Mouse (Mus musculus) MEL (cell line): ENCODE measurements around the gene Tymp. TPM values are rescaled to one million over a fixed set of nuclear protein-coding genes. Genes with fewer than 3 reads are reported as not detected.

ENCODE experiments used
- DNase-seq: peaks from one replicate; pipeline ENCODE4 v3.0.0; 2011; ENCODE audit warnings: low read depth, low spot score
- H3K27ac ChIP-seq: 2 replicates; pipeline ENCODE4 v1.5.1; 2012; ENCODE audit warnings: low read depth, mild to moderate bottlenecking, control low read depth, low read length, moderate library complexity; ENCODE audit not compliant: control insufficient read depth
- H3K27me3 ChIP-seq, 2 experiments: fragments of 150-350 bp in 1 of 2; sonication (generic) in 1 of 2; 2 replicates each; pipeline ENCODE4 v1.6.1; 2012; ENCODE audit warnings: low read length in 2 of 2, mild to moderate bottlenecking in 2 of 2, improper control_type of control experiment in 1 of 2, moderate library complexity in 1 of 2; ENCODE audit not compliant: insufficient read depth in 2 of 2, control insufficient read depth in 1 of 2
- H3K36me3 ChIP-seq, 2 experiments: 2 replicates each; pipeline ENCODE4 v1.6.1; 2012 to 2014; ENCODE audit warnings: low read length in 2 of 2, improper control_type of control experiment in 1 of 2, inconsistent platforms in 1 of 2, mild to moderate bottlenecking in 1 of 2; ENCODE audit not compliant: insufficient read depth in 2 of 2, control insufficient read depth in 1 of 2
- H3K4me1 ChIP-seq, 2 experiments: fragments of 150-350 bp in 1 of 2; sonication (generic) in 1 of 2; 2 replicates each; pipeline ENCODE4 v1.6.1; 2012; ENCODE audit warnings: low read length in 2 of 2, improper control_type of control experiment in 1 of 2, mild to moderate bottlenecking in 1 of 2; ENCODE audit not compliant: insufficient read depth in 2 of 2, control insufficient read depth in 1 of 2
- H3K4me3 ChIP-seq, 2 experiments: fragments of 150-350 bp in 1 of 2; sonication (generic) in 1 of 2; 2 replicates each; pipeline ENCODE4 v1.5.1; 2012; ENCODE audit warnings: low read depth in 2 of 2, low read length in 2 of 2, mild to moderate bottlenecking in 2 of 2, moderate library complexity in 2 of 2, control low read depth in 1 of 2, improper control_type of control experiment in 1 of 2; ENCODE audit not compliant: control insufficient read depth in 1 of 2, insufficient read depth in 1 of 2
- H3K79me2 ChIP-seq: 2 replicates; pipeline ENCODE4 v1.6.1; 2012; ENCODE audit warnings: mild to moderate bottlenecking, low read length, moderate library complexity; ENCODE audit not compliant: control insufficient read depth, poor library complexity, insufficient read depth
- H3K9ac ChIP-seq: 2 replicates; pipeline ENCODE4 v1.6.1; 2012; ENCODE audit warnings: low read depth, mild to moderate bottlenecking, control low read depth, low read length, moderate library complexity; ENCODE audit not compliant: control insufficient read depth, poor library complexity, severe bottlenecking
- H3K9me3 ChIP-seq: fragments of 150-350 bp; sonication (generic); replicated peaks from 2 replicates; pipeline ENCODE4 v1.6.1; 2012; ENCODE audit warnings: mild to moderate bottlenecking, low read length, improper control_type of control experiment, moderate library complexity; ENCODE audit not compliant: insufficient read depth
- CHD1 ChIP-seq: IDR thresholded peaks from 2 replicates; pipeline ENCODE4 v1.6.1; 2012; ENCODE audit warnings: low read depth, mild to moderate bottlenecking, inconsistent platforms, low read length, improper control_type of control experiment
- CTCF ChIP-seq, 3 experiments: IDR thresholded peaks in 2 of 3; conservative IDR thresholded peaks in 1 of 3; 2 replicates each; pipeline ENCODE4 v1.5.1; 2011 to 2012; ENCODE audit warnings: low read length in 3 of 3, low read depth in 2 of 3, mild to moderate bottlenecking in 2 of 3, improper control_type of control experiment in 1 of 3, inconsistent platforms in 1 of 3, mixed read lengths in 1 of 3, moderate library complexity in 1 of 3; ENCODE audit not compliant: control insufficient read depth in 1 of 3, insufficient read depth in 1 of 3, poor library complexity in 1 of 3, severe bottlenecking in 1 of 3
- E2F4 ChIP-seq: IDR thresholded peaks from 2 replicates; pipeline ENCODE4 v1.6.1; 2011; ENCODE audit warnings: low read depth, low read length, improper control_type of control experiment, borderline replicate concordance
- ETS1 ChIP-seq: IDR thresholded peaks from 2 replicates; pipeline ENCODE4 v1.6.1; 2012; ENCODE audit warnings: low read depth, mild to moderate bottlenecking, inconsistent platforms, low read length, improper control_type of control experiment, moderate library complexity
- KAT2A ChIP-seq: conservative IDR thresholded peaks from 2 replicates; pipeline ENCODE4 v1.6.1; 2012; ENCODE audit warnings: low read depth, low read length, improper control_type of control experiment, inconsistent platforms
- MAX ChIP-seq: IDR thresholded peaks from 2 replicates; pipeline ENCODE4 v1.6.1; 2011; ENCODE audit warnings: low read length, improper control_type of control experiment
- MXI1 ChIP-seq: IDR thresholded peaks from 2 replicates; pipeline ENCODE4 v1.6.1; 2011; ENCODE audit warnings: mild to moderate bottlenecking, low read depth, low read length, improper control_type of control experiment
- MYC ChIP-seq: IDR thresholded peaks from 2 replicates; pipeline ENCODE4 v1.6.1; 2011; ENCODE audit warnings: low read depth, mild to moderate bottlenecking, low read length, improper control_type of control experiment, moderate library complexity
- NELFE ChIP-seq: IDR thresholded peaks from 2 replicates; pipeline ENCODE4 v1.6.1; 2011; ENCODE audit warnings: low read depth, low read length, improper control_type of control experiment
- POLR2A ChIP-seq, 2 experiments: IDR thresholded peaks; 2 replicates each; pipeline ENCODE4 v1.6.1; 2011 to 2012; ENCODE audit warnings: low read length in 2 of 2, mild to moderate bottlenecking in 2 of 2, control low read depth in 1 of 2, improper control_type of control experiment in 1 of 2, low read depth in 1 of 2, moderate library complexity in 1 of 2; ENCODE audit not compliant: control insufficient read depth in 1 of 2, insufficient read depth in 1 of 2, poor library complexity in 1 of 2
- POLR2AphosphoS2 ChIP-seq: IDR thresholded peaks from 2 replicates; pipeline ENCODE4 v1.6.1; 2011; ENCODE audit warnings: low read length, improper control_type of control experiment
- RCOR1 ChIP-seq: IDR thresholded peaks from 2 replicates; pipeline ENCODE4 v1.6.1; 2012; ENCODE audit warnings: low read depth, mild to moderate bottlenecking, inconsistent platforms, low read length, improper control_type of control experiment
- TAL1 ChIP-seq: IDR thresholded peaks from 2 replicates; pipeline ENCODE4 v1.6.1; 2012; ENCODE audit warnings: mild to moderate bottlenecking, inconsistent platforms, low read length, moderate library complexity, mixed read lengths
- TCF12 ChIP-seq: IDR thresholded peaks from 2 replicates; pipeline ENCODE4 v1.6.1; 2014; ENCODE audit warnings: low read depth, mild to moderate bottlenecking, inconsistent platforms, low read length, improper control_type of control experiment, moderate library complexity
- ZMIZ1 ChIP-seq: IDR thresholded peaks from 2 replicates; pipeline ENCODE4 v1.6.1; 2012; ENCODE audit warnings: low read depth, mild to moderate bottlenecking, inconsistent platforms, low read length, improper control_type of control experiment, moderate library complexity
- ZNF384 ChIP-seq: IDR thresholded peaks from 2 replicates; pipeline ENCODE4 v1.6.1; 2012; ENCODE audit warnings: low read depth, mild to moderate bottlenecking, inconsistent platforms, low read length, improper control_type of control experiment
- polyA plus RNA-seq, 2 experiments: library from polyadenylated mRNA; stranded (reverse) in 1 of 2; unstranded in 1 of 2; fragments of >175 nt in 1 of 2; fragments of >200 nt in 1 of 2; gene quantifications; 2 replicates each; pipeline versions ENCODE4 v1.2.1 to v1.2.4; 2012; ENCODE audit warnings: low replicate concordance in 2 of 2, low read depth in 1 of 2; ENCODE audit not compliant: insufficient read length in 2 of 2, insufficient read depth in 1 of 2, missing spikeins in 1 of 2
- total RNA-seq: library from RNA; depleted of rRNA; stranded (reverse); fragments of 300-350 nt; gene quantifications from 2 replicates; pipeline ENCODE4 v1.2.3, GENCODE M21; 2012; rRNA removed

The Tymp gene
- total and polyA plus RNA-seq, 3 experiments = 1.5 to 2.0 TPM; not detected in 1

DNA sequence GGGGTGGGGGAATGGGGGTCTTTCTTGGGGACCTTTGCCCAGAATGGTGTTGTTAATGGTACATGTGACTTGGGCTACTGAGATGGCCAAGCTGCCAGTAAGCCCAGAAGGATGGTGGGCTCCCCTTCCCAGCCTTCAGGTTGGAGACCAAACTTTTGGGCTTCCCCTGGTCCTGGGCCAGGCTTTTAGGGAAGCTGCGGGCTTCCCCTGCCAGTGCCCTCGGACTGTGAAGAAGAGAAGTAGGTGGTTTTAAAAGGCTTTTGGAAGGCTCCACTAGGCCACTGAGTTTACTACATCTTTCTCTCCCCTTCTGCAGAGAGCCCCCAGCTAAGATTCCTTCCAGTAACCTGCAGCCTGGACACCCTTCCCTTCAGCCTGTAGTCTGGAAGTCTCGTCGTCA is 53.2 kb downstream of the Tymp start:
- Histone ChIP-seq H3K4me1 (peaks cover 4 to 14% of the 10 kb centered on the region in 2 experiments; a peak in 3 of 4 replicates), H3K79me2 (peaks cover 16% of the 10 kb centered on the region), H3K36me3 (peaks cover 0 to 14% of the 10 kb centered on the region in 2 experiments), H3K27me3 (no peaks in the 10 kb centered on the region), H3K9me3 (no peaks in the 10 kb centered on the region), H3K9ac (peak overlapping the region; percentile 86), H3K27ac (peak overlapping the region; percentile 38), H3K4me3 (peak overlapping the region; percentile 81 to 98)
- DNase-seq = peak; percentile 59
- TF ChIP-seq KAT2A (no peak), ETS1 (0 out of 2 replicates have a peak, but pooled peaks have one; percentile 8), ZMIZ1 (no peak), ZNF384 (no peak)

GRCm38 (mm10) chr15:89322670-89323522 is 53.9 kb downstream of the Tymp start, which contains the start of gene Adm2:
Gene Adm2 (plus strand): TSS chr15:89322720.
- peaks cover 0 to 14% of the 10 kb centered on the region in 2 experiments for H3K36me3 ChIP-seq
- H3K9me3 ChIP-seq = no peaks in the 10 kb centered on the region
- H3K27me3 ChIP-seq = no peaks in the 10 kb centered on the region
- H3K4me3 ChIP-seq = peak within 1 kb of the TSS; percentile 81 to 98
- H3K27ac ChIP-seq = peak within 1 kb of the TSS; percentile 91
- TF ChIP-seq MAX (peak; percentile 50), CHD1 (no peak), TAL1 (no peak), POLR2AphosphoS2 (0 out of 2 replicates have a peak, but pooled peaks have one; percentile 48), E2F4 (no peak), ETS1 (0 out of 2 replicates have a peak, but pooled peaks have one; percentile 17), TCF12 (0 out of 2 replicates have a peak, but pooled peaks have one; percentile 9), MXI1 (peak; percentile 79), NELFE (peak; percentile 27; the same call in 1 of the 2 replicates), CTCF (IDR thresholded peaks at IDR 0.05 in 2 of 3, conservative IDR thresholded peaks at IDR 0.05 in 1 of 3; ENCODE audit: control insufficient read depth in 1 of 3, insufficient read depth in 1 of 3, low read depth in 2 of 3, low read length in 3 of 3, poor library complexity in 1 of 3, severe bottlenecking in 1 of 3) (no peak), MYC (peak; percentile 73), RCOR1 (0 out of 2 replicates have a peak, but pooled peaks have one; percentile 18), POLR2A (IDR thresholded peaks at IDR 0.05; ENCODE audit: control insufficient read depth in 1 of 2, insufficient read depth in 1 of 2, low read depth in 1 of 2, low read length in 2 of 2, poor library complexity in 1 of 2) (peak; percentile 25 to 62; a peak in 2 of 4 replicates)
- peaks cover 4 to 14% of the 10 kb centered on the region in 2 experiments; a peak in 3 of 4 replicates for H3K4me1 ChIP-seq
- peak; percentile 75 for DNase-seq
- peaks cover 16% of the 10 kb centered on the region for H3K79me2 ChIP-seq
- H3K9ac ChIP-seq = peak within 1 kb of the TSS; percentile 86

Other genes starting within 250 kb of the Tymp start
- gene Hdac10, start 248.3 kb downstream of the Tymp start, total RNA-seq = 17.9 and 23.3 TPM in 2 replicates
- 10 to 100 TPM in 1 of 2 experiments, not detected in 1; 26.6 TPM for gene Hdac10, start 248.3 kb downstream of the Tymp start, polyA plus RNA-seq
- gene Mapk12, start 236.3 kb downstream of the Tymp start, total RNA-seq = 0.10 TPM in 1 of 2 replicates, not detected in the other
- under 1 TPM in 1 of 2 experiments, not detected in 1; 0.18 TPM for gene Mapk12, start 236.3 kb downstream of the Tymp start, polyA plus RNA-seq
- gene Mapk11, start 227.4 kb downstream of the Tymp start, total RNA-seq = 0.04 and 0.16 TPM in 2 replicates
- gene Mapk11, start 227.4 kb downstream of the Tymp start, polyA plus RNA-seq = under 1 TPM in 1 of 2 experiments, not detected in 1; 0.04 TPM
- 0.10 and 0.19 TPM in 2 replicates for gene Plxnb2, start 196.3 kb downstream of the Tymp start, total RNA-seq
- gene Plxnb2, start 196.3 kb downstream of the Tymp start, polyA plus RNA-seq = under 1 TPM in 1 of 2 experiments, not detected in 1; 0.17 TPM
- 4.6 and 6.1 TPM in 2 replicates for gene Dennd6b, start 180.5 kb downstream of the Tymp start, total RNA-seq
- 10 to 100 TPM in 1 of 2 experiments, not detected in 1; 11.4 TPM for gene Dennd6b, start 180.5 kb downstream of the Tymp start, polyA plus RNA-seq
- gene Ppp6r2, start 165.5 kb downstream of the Tymp start, total RNA-seq = 13.5 and 15.5 TPM in 2 replicates
- 10 to 100 TPM in 1 of 2 experiments, not detected in 1; 23.2 TPM for gene Ppp6r2, start 165.5 kb downstream of the Tymp start, polyA plus RNA-seq
- 80.4 and 84.6 TPM in 2 replicates for gene Sbf1, start 61.7 kb downstream of the Tymp start, total RNA-seq
- 100 to 1,000 TPM in 1 of 2 experiments, not detected in 1; 147 TPM for gene Sbf1, start 61.7 kb downstream of the Tymp start, polyA plus RNA-seq
- 1.4 and 7.1 TPM in 2 replicates for gene Adm2, start 54.3 kb downstream of the Tymp start, total RNA-seq
- gene Adm2, start 54.3 kb downstream of the Tymp start, polyA plus RNA-seq = 10 to 100 TPM in 1 of 2 experiments, not detected in 1; 18.2 TPM
- not detected in 2 replicates for gene Miox, start 42.6 kb downstream of the Tymp start, total RNA-seq
- not detected for gene Miox, start 42.6 kb downstream of the Tymp start, polyA plus RNA-seq
- gene Lmf2, start 21.4 kb downstream of the Tymp start, total RNA-seq = 14.5 and 14.7 TPM in 2 replicates
- 10 to 100 TPM in 1 of 2 experiments, not detected in 1; 52.0 TPM for gene Lmf2, start 21.4 kb downstream of the Tymp start, polyA plus RNA-seq
- 126 and 137 TPM in 2 replicates for gene Ncaph2, start 21.3 kb downstream of the Tymp start, total RNA-seq
- gene Ncaph2, start 21.3 kb downstream of the Tymp start, polyA plus RNA-seq = 100 to 1,000 TPM; 160 to 165 TPM
- 50.2 and 58.9 TPM in 2 replicates for gene Sco2, start 3.2 kb downstream of the Tymp start, total RNA-seq
- gene Sco2, start 3.2 kb downstream of the Tymp start, polyA plus RNA-seq = 10 to 100 TPM in 1 of 2 experiments, not detected in 1; 34.6 TPM
- not detected in 2 replicates for gene Odf3b, start 2.2 kb upstream of the Tymp start, total RNA-seq
- gene Odf3b, start 2.2 kb upstream of the Tymp start, polyA plus RNA-seq = not detected
- not detected in 2 replicates for gene Klhdc7b, start 7.9 kb upstream of the Tymp start, total RNA-seq
- gene Klhdc7b, start 7.9 kb upstream of the Tymp start, polyA plus RNA-seq = under 1 TPM in 1 of 2 experiments, not detected in 1; 0.01 TPM
- 0.82 and 1.5 TPM in 2 replicates for gene Syce3, start 33.5 kb upstream of the Tymp start, total RNA-seq
- 1 to 10 TPM in 1 of 2 experiments, not detected in 1; 1.4 TPM for gene Syce3, start 33.5 kb upstream of the Tymp start, polyA plus RNA-seq
- 0.92 and 1.4 TPM in 2 replicates for gene Cpt1b, start 48.8 kb upstream of the Tymp start, total RNA-seq
- 1 to 10 TPM in 1 of 2 experiments, not detected in 1; 2.0 TPM for gene Cpt1b, start 48.8 kb upstream of the Tymp start, polyA plus RNA-seq
- gene C730034F03Rik, start 52.5 kb upstream of the Tymp start, total RNA-seq = 2.5 and 3.8 TPM in 2 replicates
- 1 to 10 TPM in 1 of 2 experiments, not detected in 1; 1.6 TPM for gene C730034F03Rik, start 52.5 kb upstream of the Tymp start, polyA plus RNA-seq
- not detected in 2 replicates for gene Gm44502, start 52.7 kb upstream of the Tymp start, total RNA-seq
- not detected for gene Gm44502, start 52.7 kb upstream of the Tymp start, polyA plus RNA-seq
- 19.3 and 19.5 TPM in 2 replicates for gene Chkb, start 52.9 kb upstream of the Tymp start, total RNA-seq
- gene Chkb, start 52.9 kb upstream of the Tymp start, polyA plus RNA-seq = 10 to 100 TPM in 1 of 2 experiments, not detected in 1; 51.3 TPM
- 0.04 TPM in 1 of 2 replicates, not detected in the other for gene Mapk8ip2, start 76.9 kb upstream of the Tymp start, total RNA-seq
- gene Mapk8ip2, start 76.9 kb upstream of the Tymp start, polyA plus RNA-seq = under 1 TPM in 1 of 2 experiments, not detected in 1; 0.01 TPM
- gene Arsa, start 100.4 kb upstream of the Tymp start, total RNA-seq = 8.4 and 9.1 TPM in 2 replicates
- 10 to 100 TPM in 1 of 2 experiments, not detected in 1; 28.1 TPM for gene Arsa, start 100.4 kb upstream of the Tymp start, polyA plus RNA-seq
- 7.8 and 14.2 TPM in 2 replicates for gene Shank3, start 122.6 kb upstream of the Tymp start, total RNA-seq
- gene Shank3, start 122.6 kb upstream of the Tymp start, polyA plus RNA-seq = 10 to 100 TPM in 1 of 2 experiments, not detected in 1; 20.3 TPM
- not detected in 2 replicates for gene Acr, start 191.3 kb upstream of the Tymp start, total RNA-seq
- gene Acr, start 191.3 kb upstream of the Tymp start, polyA plus RNA-seq = under 1 TPM in 1 of 2 experiments, not detected in 1; 0.15 TPM
- 3.0 and 3.3 TPM in 2 replicates for gene Rabl2, start 214.9 kb upstream of the Tymp start, total RNA-seq
- gene Rabl2, start 214.9 kb upstream of the Tymp start, polyA plus RNA-seq = 10 to 100 TPM in 1 of 2 experiments, not detected in 1; 10.6 TPM